Mouse (Mus musculus) adipocyte (in vitro differentiated cells): Measurements from ENCODE around the gene Sik2.

Source experiments
- DNase-seq: peaks from one replicate; pipeline ENCODE4 v3.0.0-alpha.2; 2016; ENCODE audit warnings: low spot score

Gene Sik2

DNA sequence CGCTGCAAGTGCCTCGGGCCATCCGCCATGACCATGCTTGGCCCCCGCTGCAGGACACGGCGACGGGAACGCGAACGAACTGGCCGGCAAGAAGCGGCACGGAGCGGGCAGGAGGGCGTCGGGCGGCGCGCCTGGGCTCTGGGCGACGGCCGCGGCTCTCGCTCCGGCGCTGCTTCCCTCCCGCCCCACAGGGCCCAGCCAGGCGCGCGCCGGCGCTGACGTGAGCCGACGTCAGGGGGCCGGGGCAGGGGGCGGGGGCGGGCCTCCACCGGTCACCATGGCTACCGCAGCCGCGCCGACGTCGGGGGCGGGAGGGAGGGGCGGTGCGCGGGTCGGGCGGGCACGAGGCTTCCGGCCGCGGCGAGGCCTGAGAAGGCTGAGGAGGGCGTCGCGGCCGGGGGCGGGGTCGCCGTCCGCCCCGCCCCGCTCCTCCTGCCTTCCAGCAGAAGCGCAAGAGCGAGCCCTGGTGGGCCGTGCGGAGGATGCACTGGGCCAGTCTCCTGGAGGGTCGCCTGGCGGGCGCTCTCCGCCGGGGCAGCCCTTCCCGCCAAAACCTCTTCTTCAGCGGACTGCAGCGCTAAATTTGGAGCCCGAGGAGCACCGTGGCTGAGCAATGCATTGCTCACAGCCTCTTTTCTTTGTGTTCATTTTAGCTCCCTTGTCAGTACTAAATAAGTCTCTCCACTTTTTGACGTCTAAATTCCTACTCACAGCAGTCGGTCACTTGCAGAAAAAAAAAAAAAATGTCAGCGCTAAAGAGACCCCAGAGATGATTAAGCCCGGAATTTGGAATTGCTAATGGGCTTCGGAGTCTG is at the start of gene Sik2:
Gene Sik2 (minus strand): TSS at position 233 of the 815 bp plus-strand sequence.
- DNase-seq: peak; percentile 91

DNA sequence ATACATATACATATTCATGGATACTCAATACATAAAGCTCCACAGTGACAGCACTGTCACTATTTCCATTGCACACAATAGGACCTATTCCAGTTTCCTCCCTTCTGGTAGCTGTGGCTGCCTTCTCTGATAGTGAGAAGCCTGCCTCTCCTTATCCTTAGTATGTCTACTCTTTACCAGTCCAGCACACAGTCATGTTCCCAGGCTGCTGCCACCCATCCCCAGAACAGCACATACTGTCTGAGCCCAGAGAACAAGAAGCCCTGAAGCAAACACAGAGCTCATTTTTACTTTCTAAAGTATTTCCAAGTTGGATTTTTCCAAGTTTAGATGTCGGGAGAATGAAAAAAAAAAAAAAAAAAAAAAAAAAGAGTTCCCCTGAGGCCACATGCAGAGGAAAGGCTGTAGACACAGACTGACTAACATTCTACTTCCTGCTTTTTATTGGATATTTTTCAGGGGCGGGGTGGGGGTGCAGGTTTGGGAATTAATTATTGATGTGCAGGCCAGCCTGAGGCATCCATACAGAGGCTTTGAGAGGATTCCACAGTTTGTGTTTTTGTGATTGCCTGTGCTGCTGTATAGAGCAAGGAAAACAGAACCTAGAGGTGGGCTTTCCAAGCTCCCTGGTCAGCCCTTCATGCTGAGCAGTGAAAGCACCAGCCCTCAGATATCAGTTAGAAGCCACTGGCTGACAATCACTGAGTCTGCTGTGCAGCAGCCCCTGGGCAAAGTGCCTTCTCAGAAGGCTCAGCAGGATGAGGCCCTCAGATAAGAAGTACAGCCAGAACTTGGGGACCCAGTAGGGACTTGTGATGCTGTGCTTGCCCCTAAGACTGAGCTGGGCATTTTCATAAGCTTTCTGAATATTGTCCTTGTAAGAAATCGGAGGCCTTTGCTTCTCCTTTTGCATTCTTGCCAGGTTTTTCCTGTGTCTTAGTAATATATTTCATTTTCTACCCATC is 47.8 kb upstream of the Sik2 start:
- DNase-seq: peak; percentile 30

GRCm38 (mm10) chr9:51052180-51052579 is 43.3 kb upstream of the Sik2 start:
- DNase-seq: peak; percentile 52

GRCm38 (mm10) chr9:51042136-51042535 is 33.3 kb upstream of the Sik2 start:
- DNase-seq: no peak

GRCm38 (mm10) chr9:51041491-51041980 is 32.7 kb upstream of the Sik2 start:
- DNase-seq: no peak

- DNase-seq: no peak
Observed at GRCm38 (mm10) chr9:51032785-51033529, 24.1 kb upstream of the Sik2 start.

DNA sequence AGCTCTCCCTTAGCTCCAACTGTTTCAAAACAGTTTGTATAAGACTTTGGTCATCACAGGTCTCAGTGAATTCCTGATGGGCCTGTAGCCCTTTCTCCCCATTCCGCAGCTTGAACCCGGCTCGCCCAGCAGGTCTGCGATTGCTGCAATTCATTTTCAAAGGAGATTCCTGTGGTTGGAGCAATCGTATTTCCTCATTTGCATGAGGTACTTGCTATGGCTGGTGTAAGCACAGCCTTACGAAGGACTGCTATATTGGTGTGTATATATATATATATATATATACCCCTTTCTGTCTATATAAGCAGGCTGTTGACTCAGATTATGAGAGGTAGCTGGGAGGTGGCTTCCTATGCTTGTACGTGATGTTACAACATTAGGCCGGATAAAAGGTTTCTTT is 23.4 kb upstream of the Sik2 start:
- DNase-seq: no peak

DNA sequence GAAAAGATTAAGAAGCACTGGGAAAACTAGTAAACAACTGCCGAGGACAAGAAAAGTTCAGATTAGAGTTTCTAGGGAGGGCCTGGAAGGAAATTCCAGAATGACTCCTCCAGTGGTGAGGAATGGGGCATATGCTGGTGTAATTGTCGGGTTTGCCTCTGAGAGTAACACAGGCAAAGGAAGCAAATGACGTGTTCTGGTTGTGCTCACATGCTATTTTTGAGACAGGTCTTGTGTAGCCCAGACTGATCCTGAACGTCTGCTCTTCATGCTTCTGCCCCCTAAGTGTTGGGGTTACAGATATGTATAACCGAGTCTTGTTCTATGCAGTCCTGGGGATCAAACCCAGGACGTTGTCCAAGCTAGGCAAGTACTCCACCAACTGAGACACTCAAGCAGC is 22.7 kb upstream of the Sik2 start:
- DNase-seq: no peak

DNA sequence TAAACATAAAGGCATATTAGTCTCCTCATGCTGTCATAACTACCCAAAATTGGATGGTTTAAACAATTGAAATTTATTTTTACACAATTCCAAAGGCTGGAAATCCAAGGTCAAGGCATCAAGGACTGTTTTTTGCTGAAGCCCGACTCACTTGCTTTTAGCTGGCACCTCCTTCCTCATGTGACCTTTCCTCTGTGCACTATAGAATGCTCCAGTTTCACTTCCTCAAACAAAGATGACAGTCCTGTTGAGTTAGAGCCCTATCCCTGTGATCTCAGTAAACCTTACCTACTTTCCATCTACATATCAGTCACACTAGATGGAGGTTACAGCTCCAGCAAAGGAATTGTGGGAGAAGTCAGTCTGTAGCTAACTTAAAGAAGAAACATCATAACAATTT is 21.3 kb upstream of the Sik2 start:
- no peak for DNase-seq

GRCm38 (mm10) chr9:51026952-51027351 is 18.1 kb upstream of the Sik2 start:
- no peak for DNase-seq

GRCm38 (mm10) chr9:51021123-51021795 is 12.4 kb upstream of the Sik2 start:
- DNase-seq: no peak

DNA sequence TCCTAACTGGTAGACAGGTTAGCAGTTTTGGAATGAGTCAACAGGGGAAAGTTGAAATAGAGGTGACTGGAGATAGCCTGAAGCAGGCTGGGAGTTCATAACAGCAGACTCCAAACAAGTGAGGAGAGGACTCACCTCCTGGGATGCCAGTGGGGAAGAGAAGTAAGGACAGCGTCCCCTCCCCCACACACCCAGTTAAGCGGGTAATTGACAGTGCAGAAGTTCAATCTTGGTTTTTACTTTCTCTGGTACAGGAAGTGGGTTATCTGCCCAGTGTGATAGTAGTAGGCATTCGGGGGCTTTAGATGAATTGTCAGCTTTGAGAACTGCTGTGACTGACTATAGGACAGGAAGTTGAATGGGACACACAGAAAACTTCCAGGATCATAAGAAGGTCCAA is 11.5 kb upstream of the Sik2 start:
- DNase-seq: no peak

GRCm38 (mm10) chr9:51019670-51020069 is 10.8 kb upstream of the Sik2 start:
- no peak for DNase-seq

DNA sequence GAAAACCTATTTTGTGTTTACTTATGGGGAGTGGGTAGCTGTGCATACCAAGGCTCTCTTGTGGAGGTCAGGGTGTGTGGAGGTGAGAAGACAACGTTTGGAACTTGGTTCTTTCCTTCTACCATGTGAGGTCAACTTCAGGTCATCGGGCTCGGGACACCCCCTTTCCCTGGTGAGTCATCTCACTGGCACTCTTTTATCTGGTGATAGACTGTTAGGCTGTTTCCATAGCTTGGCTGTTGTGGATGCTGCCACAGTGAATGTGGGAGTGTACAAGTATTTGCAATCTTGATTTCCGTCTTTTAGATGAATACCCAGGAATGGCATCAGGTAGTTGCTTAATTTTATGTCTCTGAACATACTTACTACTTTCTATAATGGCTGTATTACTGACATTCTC is 6.9 kb upstream of the Sik2 start:
- DNase-seq: no peak

DNA sequence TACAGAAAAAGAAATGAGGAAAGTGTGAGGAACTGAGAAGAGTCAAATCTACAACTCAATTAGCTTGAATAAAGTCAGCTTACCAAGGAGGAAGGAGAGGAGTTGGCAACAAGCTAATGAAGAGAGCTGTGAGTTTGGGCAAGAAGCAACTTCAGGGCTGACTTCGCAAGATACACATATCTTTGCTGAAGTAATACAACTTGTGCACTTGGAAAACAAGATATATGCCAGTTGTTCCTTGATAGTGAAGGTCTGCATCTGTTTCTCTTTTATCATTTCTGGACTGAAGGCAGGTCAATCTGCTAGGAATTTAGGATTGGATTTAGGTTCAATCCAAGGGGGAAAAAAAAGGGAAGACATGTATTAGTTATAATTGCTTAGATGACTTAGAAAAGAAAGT is 4.8 kb upstream of the Sik2 start:
- no peak for DNase-seq

- DNase-seq: no peak
Observed at GRCm38 (mm10) chr9:51009656-51009950, 730 bp upstream of the Sik2 start.

DNA sequence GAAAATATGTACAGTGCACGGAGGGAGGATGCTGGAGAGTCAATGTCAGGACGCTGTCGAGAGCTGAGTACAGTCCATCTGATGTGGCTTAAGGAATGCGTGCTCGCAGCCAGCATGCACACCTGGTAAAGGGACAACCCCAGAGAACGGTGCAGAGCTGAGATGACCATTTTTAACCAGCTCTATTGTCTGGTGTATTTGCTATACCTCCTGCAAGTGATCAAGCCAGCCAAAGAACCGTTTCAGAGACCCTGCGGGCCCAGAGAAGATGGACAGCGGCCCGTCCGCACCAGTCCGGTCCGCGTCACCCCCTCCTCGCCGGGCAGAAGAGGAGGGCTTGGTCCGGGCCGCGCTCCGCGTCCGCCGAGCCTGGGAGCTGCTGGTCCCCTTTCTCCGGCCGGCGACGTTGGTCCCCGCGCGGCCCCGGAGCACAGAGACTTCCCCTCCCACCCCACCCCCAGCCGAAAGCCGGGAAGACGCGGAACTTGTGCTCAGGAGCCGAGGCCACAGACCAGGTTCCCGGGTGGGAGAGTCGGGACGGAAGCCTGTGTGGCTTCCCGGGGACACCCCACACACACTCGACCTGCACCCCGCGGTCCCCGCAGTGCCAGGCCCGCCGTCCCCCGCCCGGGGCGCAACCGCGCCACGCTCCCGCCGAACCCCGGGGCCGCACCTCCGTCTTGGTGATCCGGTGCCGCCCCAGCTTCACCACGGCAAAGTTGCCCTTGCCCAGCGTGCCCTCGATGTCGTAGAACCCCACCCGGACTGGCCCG is 619 bp downstream of the Sik2 start:
- DNase-seq: peak; percentile 27

DNA sequence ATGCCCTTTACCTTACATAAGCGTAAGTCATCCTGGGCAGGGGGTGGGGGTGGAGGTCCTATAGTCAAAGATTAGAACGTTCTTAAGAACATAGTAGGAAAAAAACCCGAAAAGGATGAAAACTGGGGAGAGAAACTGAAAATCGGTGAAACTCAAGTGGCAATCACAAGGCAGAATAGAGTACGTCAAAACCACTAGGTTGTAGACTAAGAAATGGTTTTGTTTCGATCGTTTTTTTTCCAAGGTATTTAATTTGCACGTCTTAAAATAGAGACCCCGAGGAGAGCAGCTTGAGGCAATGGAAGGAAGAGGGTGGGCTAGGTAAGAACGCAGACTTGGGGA is 1.2 kb downstream of the Sik2 start:
- DNase-seq: peak; percentile 55

DNA sequence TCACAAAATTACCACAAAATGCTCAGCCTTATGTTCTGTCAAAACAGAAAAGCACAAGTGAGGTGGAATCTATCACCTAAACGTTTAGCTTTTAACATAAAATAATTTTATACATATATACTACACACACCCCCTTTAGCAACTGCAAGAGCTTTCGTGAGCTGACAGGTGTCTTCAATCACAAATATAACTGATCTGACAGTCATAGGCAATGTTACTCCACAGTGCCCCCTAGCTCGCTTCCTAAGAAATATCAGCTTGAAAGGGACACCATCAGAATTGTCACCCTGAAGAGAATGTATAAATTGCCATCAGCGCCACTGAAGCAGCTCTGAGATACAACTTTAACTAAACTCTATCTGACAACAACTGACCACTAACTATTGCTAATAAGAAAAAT is 2.0 kb downstream of the Sik2 start:
- DNase-seq: peak; percentile 92

DNA sequence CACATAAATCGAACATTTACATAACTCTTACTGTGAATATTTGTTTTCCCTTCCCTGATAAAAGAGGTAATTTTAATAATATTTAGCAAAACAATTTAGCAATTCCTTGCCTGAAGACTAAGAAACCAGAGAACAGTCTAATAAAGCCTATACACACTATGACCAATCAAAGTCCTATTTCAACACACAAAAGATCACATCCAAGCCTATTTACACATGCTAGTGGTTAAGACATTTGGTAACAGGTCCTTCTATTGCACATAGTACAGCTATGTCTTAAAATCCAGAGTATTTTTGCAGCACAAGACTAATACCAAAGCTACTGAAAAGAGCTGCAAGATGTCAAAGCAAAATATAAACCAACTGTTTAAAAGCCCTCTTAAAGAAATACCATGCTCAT is 4.8 kb downstream of the Sik2 start:
- peak; percentile 64 for DNase-seq

DNA sequence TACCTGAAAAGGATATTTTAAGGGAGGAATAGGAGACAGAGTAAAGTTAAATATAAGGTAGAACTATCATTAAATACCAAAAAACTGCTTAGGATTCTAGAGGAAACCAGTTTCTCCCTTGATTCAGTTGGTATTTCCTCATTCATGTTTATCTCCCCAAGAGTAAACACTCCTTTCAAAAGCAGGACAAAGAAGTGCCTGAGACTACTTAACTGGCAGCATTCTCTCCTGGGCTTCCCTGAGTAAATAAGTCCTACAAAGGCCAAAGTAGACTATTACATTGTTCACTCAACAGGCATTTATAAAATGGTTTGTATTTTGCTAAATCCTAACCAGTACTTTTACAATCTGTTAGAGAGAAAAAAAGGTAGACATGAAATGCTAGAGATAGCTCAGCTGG is 22.2 kb downstream of the Sik2 start:
- no peak for DNase-seq
